Mouse (Mus musculus) monocyte, adult 2 months (primary cell): ENCODE data around the gene Spop.
A peak's percentile ranks its signal among the peaks of the same experiment; 100 is the strongest.

ENCODE experiments used
- DNase-seq, 2 experiments: peaks; one replicate each; pipeline ENCODE4 v3.0.0; 2022; ENCODE audit warnings: low spot score in 2 of 2, low read depth in 1 of 2

Gene Spop

DNA sequence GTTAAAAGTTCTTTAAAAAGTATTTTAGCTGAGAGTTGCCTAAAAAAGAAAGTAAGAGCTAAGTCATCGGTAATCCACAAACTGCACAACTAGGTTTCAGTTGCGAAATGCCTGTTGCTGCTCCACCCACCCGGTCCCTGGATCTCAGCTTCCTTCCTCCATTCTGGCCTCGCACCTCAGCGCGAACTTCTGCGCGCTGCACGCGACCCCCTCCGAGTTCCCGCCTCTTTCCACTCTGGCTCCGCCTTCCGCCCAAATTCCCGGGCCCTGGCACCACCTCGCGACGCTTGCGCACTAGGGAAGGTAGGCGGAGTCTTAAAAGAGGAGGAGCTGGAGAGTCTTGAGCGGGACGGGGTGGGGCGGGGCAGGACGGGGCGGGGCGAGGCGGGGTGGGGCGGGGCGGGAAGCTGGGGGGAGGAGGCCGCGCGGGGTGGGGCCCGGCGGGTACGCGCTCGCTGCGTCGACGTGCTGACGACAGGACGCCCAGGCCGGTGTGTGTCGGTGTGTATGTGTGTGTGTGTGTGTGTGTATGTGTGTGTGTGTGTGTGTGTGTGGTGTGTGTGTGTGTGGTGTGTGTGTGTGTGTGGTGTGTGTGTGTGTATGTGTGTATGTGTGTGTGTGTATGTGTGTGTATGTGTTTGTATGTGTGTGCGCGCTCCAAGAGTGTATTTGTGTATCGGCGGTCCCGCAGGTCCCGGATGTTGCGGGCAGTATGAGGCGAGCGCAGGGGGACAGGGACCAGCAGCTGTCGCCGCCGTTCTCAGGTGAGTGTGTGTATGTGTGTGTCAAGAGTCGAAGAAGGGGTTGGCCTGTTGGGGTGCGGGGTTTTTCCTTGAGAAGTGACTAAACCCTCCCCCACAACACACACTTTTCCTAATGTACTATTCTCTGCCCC, at the start of gene Spop:
Spop (plus strand) TSS at position 440 of the 895 bp plus-strand sequence.
- peak; percentile 94 to 98 for DNase-seq

DNA sequence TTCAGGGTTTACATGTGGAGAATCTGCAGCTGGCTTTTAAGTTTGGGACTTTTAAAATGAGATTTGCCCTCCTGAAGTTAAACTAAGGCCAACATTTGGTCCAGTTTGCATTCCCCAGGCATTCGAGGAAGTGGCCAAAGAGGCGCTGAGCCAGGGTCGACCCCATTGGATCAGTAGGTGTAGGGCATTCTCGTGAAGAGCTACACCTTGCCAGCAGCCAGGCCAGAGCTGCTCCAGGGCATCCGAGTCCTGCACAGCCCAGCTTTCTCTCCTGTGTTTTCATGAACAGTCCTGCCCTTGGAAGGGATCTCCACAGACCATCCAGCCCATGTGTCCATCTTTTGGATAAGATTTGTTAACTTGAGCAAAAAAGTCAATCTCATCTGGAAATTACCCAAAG, 49.5 kb upstream of the Spop start:
- DNase-seq, result no peak

DNA sequence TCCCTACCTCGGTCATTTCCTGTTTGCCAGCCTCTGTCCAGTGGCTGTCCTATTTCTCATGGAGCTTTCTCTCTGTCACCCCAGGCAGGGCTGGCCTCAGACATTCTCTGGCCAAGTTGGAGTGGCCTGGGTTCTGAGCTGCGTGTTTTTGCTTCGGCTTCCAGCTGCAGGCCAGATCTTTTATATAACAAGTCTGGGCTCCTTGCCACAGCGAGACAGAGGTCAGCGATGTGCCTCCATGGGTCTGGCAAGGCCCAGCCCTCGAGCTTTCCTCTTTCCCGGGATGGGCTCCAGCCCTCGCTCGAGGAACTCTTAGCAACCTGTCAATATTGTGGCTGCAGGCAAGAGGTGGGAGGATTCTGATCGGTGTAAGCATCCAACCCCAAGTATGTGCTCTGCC, 48.3 kb upstream of the Spop start:
- DNase-seq, result no peak

DNA sequence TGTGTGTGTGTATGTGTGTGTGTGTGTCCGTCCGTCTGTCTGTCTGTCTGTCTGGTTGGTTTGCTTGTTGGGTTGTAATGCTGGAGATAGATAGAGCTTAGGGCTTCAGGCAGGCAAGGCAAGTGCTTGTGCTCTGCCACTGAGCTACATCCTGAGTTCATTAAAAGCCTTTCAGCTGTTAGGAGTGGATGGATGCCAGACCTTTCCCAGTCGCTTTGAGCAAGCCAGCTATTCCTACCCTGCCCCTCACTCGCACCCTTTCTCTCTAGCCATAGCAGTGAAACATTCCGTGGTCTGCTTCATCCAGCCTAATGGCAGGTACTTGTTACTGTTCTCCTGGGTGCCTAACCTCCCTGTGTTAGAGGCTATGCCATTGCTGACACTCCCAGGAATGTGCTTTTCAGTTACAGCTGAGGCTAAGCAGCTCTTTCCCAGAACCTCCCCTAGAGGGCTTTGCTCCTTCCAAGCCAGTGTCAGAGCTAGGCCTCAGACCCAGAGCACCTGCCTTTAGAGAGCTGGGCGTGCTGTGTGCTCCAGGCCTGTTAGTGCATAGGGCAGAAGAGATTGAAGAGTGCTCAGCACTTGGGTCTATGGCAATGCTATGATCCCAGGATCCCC, 47.5 kb upstream of the Spop start:
- DNase-seq, result no peak

DNA sequence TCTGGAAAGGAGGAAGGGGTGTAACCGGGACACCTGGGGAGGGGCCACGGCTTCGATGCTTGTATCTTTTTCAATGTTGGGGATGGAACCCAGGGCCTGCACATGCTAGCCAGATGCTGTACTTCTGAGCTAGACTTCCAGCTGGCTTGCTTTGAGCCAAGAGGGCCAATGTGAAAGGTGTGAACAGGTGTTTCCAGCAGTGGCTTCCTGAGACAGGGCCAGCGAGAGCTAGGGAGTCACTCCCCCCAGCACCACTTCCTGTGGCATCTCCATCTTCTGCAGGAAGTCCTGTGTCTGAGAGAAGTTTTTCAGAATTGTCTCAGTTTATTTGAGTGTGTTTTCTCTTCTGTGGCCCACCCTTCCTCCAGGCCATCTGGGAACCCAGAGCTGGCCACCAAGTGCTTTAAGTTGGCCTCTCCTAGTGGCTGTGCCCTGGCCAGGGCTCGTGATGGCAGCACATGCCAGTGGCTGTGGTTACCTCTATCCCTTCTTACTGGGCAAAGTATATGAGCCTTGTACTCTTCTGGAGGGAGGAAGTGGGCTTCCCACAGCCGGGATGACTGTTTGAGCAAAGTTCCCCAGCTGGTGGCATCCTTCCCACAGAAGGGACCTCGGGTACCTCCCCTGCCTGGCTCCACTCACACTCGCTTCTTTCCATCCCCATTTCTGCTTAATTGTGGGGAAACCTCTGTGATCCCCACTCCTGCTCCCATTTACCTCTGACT, 46.7 kb upstream of the Spop start:
- no peak for DNase-seq

DNA sequence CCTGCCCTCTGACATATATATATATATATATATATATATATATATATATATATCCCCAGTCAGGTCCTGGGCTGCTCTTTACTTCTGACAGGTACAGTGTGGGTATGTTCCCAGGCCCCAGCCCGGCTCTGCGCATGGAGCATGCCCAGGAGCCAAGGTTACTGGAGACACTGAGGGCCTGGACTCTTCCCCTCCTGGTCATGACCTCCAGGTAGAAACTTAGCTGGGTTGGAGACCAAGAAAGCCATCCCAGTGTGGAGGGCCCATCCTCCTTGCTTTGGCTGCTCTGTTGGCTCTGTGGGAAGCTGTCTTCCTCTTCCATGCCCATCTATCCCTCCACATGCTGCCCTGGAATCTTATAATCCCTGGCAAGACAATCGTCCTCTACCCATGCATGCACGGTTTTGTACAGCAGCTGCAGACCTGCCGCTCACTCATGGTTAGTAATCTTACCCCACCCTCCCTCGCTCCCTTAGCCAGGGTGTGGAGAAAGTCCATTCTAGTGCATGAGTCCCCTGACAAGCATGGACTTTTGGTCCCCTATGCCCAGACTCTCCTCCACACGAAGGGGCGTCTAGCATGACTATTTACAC, 45.6 kb upstream of the Spop start:
- no peak for DNase-seq

DNA sequence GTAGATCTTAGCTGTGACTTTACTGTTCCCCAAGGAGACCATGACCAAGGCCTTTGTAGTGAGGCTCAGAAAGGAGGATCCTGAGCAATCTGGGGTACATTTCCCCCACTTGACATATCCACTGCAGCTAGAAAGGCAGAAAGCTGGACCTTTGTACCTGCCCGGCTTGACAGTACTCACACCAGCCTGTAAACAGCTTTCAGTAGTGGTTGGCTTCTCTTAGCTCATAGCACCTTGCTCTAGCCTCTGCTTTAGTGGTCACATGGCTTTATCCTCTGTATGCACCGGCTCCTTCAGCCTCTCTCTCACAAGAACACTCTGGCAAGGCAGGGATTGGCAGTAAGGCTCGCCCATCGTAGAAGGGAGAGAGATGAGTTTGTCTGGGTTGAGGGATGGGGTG, 45.0 kb upstream of the Spop start:
- no peak for DNase-seq

DNA sequence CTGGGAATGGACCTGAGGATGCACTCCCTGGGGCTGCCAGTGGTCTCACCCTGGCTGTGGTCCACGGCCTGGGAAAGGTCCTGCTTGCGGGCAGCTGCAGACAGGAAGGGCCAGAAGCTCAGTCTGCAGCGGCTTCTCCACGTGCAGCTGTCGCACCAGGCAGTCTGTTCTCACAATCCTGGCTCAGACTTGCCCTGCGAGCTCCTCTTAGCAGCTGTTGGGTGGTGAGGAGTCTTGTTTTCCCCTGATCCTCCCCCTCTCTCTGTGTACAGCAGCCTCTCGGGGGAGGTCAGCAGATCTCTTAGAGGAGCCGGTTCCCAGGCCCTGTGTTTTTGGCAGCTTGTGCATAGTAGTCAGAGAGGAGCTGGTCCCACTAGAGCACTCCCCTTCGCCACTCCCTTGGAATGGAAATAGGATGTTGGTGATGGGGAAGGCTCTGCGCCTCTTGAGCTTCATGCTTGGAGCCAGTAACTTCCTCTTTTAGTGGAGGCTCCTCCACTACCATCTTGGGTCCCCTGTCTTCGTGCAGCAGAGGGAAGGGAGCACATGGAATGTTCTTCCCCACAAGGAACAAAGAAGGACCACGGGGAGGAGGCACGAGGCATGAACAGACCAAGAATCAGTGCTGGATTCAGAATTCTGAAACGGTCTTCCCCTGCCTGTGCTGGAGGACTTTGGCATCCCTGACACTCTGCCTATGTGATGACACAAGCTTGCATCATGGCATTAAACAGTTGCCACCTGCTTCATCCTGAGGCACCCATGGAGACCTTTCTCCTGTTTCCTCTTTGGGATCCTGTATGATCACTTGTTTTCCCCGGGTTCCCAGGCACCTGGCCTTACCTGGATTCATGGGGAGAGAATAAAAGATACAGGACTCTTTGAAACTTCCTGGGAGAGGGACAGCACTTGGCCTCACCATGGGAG, 43.7 kb upstream of the Spop start:
- no peak for DNase-seq

DNA sequence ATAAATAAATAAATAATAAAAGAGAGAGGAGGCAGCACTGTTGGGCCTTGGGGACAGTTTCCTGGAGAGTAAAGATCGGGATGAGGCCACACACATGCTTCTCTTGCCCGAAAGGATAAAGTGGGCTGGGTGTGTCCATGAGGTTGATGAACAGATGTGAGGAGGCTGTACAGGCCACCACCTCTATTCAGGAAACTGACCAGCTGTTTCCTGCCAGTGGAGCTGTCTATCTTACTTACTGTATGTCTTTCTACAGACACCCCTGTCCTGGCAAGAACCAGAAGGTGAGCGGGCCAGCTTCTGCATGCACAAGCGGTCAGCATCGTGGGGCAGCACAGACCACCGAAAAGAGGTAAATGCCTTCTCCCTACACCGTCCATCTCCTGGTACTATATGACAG, 42.7 kb upstream of the Spop start:
- no peak for DNase-seq

DNA sequence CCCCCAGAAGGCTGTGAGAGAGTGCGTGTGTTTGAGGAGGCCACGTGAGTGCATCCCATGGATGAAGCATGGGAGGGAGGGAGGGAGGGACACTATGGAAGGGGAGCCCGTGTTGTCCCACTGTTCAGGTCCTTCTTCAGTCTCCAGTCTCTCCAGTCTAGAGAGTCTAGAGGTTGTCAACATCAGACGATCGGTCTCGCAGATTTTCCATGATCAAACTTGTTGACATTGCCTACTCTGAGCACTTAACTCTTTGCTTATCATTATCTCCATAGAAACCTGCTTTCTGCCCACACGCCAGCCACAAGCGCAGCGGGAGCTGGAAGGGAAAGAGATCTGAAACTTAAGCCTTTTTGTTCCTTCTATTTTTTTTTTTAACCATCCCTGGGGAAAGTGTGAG, 35.0 kb upstream of the Spop start:
- no peak for DNase-seq

DNA sequence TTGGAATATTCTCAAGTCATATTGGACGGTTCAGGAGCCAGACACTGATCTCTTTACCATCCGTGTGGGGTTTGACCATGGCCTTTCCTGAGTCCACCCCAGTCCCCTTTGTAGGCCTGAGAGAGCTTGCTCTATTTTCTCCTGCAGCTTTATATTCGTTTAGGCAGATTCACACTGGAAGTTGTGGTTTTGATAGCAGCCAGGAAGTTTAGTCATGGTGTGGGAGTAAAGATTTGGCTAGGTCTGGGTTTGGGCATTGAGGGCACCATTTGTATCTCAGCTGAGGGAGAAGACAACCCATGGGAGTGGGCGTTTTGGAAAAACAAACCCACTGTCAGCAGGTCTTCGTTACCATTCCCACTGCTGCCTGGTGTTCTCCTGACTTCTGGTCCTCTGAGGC, 34.3 kb upstream of the Spop start:
- no peak for DNase-seq

DNA sequence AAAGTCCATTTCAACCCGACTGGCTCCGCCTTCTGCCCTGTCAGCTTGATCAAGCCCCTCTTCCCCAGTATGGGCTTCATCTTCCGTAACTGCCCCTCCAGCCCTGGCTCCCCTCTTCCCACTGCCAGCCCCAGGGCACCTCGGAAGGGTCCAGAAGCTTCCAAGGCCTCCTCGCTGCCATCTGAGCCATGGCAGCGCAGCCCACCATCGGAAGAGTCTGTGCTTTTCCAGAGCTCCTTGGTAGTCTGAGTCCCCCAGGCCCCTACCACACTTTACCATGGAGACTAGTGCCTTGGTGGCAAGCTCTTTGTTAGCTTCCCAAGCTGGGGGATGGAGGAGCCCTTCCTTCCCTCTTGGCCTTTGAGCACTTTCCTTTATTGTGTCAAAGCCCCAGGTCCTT, 33.2 kb upstream of the Spop start:
- no peak for DNase-seq

DNA sequence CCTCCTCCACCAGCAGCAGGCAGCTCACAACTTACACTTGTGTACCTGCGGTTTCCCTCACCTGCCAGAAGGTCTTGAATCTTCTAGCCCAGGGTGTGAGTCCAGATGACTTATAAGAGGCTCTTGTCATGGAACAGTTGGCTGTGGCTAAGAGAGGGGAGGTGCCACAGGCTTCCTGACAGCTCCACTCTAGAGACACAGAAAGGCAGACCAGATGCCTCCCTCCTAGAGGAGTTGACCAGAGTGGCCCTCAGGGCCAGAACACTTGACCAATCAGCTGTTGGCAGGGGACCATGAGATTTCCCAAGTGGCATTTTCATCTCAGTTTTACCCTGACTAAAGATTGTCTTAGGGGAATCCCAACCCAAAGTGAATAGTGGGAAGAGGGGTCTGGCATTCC, 32.7 kb upstream of the Spop start:
- no peak for DNase-seq

DNA sequence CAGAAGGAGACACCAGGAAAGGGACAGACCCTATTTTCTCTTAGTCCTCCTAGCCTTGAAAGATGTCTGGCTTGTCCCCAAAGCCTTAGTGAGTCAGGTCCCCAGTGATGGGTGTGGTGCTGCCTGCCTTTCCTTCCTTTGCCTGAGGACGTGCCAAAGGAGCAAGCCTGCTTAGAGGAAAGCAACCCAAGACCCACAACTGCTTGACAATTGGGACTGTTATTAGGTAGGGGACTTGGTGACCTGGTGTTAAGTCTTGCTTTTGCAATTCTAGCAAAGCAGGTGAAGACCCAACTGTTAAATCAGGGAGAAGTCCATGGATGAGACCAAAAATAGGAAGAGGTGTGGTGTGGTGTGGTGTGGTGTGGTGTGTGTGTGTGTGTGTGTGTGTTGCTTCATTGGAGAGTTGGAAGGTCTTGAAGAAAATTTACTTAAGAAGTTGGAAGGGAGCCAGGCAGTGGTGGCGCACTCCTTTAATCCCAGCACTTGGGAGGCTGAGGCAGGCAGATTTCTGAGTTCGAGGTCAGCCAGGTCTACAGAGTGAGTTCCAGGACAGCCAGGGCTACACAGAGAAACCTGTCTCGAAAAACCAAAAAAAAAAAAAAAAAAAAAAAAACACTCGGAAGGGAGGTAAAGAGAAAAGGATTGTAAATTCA, 30.4 kb upstream of the Spop start:
- DNase-seq, result no peak

DNA sequence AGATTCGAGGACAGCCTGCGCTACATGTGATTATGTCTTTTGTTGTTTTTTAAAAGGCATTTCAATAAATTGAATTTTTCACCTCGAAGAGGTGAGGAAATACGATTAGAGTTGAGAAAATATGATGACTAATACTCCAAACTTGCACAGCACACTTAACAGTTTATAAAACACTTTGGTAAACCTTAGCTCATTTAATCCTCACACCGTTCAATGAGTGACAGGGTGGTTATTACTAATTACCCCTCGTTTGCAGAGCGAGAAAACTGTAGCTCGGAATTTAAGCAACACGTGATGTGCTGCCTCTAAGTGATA, 29.9 kb upstream of the Spop start:
- DNase-seq, result no peak

DNA sequence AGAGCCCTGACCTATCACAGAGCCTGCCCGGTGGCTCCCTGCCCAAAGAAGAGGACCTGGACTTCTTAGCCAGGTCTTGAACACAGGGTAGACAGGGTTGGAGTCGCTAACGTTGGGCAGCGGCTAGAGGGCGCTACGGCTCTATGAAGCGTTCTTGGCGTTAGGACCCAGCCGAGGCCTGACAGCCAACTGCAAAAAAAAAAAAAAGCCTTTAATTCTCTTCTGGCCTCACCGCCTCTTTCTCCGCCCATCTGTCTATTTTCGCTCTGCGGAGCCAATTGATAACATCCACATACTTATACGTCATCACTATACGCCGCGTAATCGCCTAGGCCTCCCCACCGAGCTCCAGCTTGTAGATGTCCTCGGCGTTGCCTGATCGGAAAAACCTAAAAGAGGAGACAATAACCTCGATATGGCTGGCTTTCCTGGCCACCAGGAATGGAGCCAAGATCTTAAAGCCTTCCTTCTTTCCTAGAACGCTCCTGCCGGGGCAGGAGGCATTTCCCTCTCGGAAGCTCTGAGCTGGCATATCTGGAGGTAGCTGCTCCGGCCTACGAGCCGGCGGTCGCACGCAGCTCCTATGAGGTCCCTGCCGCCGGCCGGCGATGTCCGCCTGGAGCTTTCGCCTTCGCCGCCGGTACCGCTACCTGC, 29.4 kb upstream of the Spop start, which contains the start of gene Slc35b1:
Slc35b1 (plus strand) TSS at position 374 of the 654 bp plus-strand sequence.
- peak; percentile 92 to 94 for DNase-seq

DNA sequence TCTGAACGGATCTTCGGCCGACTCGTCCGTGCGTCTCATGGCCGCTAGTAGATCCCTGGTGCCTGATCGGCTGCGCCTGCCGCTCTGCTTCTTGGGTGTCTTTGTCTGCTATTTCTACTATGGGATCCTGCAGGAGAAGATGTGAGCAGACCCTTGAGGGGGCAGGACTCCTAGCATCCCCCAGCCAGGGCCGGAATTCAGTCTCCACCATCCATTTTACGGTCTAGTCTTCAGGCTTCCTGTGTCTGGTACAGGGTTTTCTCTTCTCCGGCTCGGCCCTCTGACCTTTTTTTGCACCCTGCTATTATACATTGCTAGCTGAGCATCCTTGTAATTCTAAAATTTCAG, 28.9 kb upstream of the Spop start:
- DNase-seq, result no peak

DNA sequence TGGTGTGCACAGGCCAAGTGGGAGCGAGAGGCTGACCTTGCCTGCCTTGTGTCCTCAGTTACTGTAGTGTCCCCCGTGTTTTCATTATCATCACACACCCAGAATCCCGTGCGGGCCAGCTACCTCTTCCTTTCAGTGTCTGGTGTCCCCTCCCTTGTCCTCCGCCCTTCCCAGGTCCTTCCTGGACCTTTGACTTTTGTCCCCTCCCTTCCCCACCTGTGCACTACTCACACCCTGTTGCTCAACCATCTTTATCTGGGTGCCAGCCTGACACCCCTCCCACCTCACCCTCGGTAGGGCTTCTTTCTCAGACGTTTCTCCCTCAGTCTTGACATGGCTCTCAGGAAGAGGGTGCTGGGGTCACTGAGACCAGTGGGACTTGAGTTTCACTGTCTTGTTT, 26.5 kb upstream of the Spop start:
- no peak for DNase-seq

DNA sequence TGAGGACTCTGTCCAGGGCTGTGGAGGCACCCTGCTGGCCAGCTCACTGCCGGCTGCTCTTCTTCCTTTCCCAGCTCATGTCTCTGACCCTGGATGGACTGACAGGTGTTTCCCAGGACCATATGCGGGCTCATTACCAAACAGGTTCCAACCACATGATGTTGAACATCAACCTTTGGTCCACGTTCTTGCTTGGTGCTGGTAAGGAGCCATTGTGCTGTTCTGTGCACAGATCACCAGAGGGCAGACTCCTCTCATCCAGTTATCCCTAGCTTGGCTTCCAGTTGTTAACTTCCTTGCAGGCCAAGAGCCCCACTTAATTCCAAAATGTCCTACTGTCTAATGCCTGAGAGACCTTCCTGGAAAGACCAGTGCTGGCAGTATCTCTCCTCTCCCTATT, 24.9 kb upstream of the Spop start:
- DNase-seq, result no peak

DNA sequence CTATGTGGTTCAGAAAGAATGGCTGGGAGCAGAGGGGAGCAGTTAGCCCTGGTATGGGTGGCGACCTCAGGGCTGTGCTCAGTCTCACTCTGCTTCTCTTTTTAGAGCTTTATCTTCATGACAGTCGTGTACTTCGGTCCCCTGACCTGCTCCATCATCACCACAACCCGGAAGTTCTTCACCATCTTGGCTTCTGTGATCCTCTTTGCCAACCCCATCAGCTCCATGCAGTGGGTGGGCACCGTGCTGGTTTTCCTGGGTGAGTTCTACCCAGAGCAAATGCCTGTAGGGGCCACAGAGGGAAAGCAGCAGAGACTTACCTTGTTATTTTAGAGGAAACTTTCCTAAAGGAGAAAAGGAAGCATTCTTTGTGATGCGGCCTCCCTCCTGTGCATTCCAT, 23.5 kb upstream of the Spop start:
- no peak for DNase-seq
